Mouse (Mus musculus): Measurements from ENCODE around the gene Spout1. TPM values are rescaled to one million over a fixed set of nuclear protein-coding genes. Genes with fewer than 3 reads are reported as not detected.

Gene Spout1
- 21.7 and 23.4 TPM in 2 replicates for polyA plus RNA-seq (2015; fragmentation: Nextera tagmentation; extraction: Ambion mirVana)

GRCm38 (mm10) chr2:30177700-30178675, at the start of gene Spout1:
Gene Spout1, minus strand, starts transcription at chr2:30178459.
- Histone ChIP-seq H3K4me1 (ENCODE audit: insufficient read depth, low read depth, low read length) (peaks cover 8% of the 10 kb centered on the region; the same call in 1 of the 2 replicates), H3K4me3 (ENCODE audit: low read depth, low read length) (peak within 1 kb of the TSS; percentile 51), H3K27ac (ENCODE audit: low read length) (peak within 1 kb of the TSS; percentile 57), H3K9me3 (ENCODE audit: low read length) (no peaks in the 10 kb centered on the region), H3K9ac (replicated peaks; ENCODE audit: low read depth) (peak within 1 kb of the TSS; percentile 64), H3K36me3 (ENCODE audit: insufficient read depth, low read length) (peaks cover 19% of the 10 kb centered on the region), H3K4me2 (replicated peaks; ENCODE audit: low read depth, low read length) (peak within 1 kb of the TSS; percentile 70), H3K27me3 (replicated peaks; ENCODE audit: insufficient read depth, low read length) (no peaks in the 10 kb centered on the region)
- no peak for TF ChIP-seq EP300 (IDR thresholded peaks at IDR 0.05)
- no peak for TF ChIP-seq CTCF (IDR thresholded peaks at IDR 0.05)
- DNase-seq (ENCODE audit: low spot score) (peak; percentile 99), ATAC-seq (peak; percentile 100)
- 2% methylated on average over 54 of the region's 54 CpGs for WGBS

GRCm38 (mm10) chr2:30216293-30216692, 38.0 kb upstream of the Spout1 start:
- ATAC-seq (no peak), DNase-seq (ENCODE audit: low spot score) (no peak)
- no peak overlapping the region for H3K4me2 ChIP-seq (replicated peaks; ENCODE audit: low read depth, low read length)
- WGBS, result 95% methylated on average over 5 of the region's 5 CpGs
- no peaks in the 10 kb centered on the region for H3K4me1 ChIP-seq (ENCODE audit: insufficient read depth, low read depth, low read length)
- no peak overlapping the region for H3K9ac ChIP-seq (replicated peaks; ENCODE audit: low read depth)
- no peak overlapping the region for H3K27ac ChIP-seq (ENCODE audit: low read length)
- H3K9me3 ChIP-seq (ENCODE audit: low read length), result no peaks in the 10 kb centered on the region
- no peaks in the 10 kb centered on the region for H3K27me3 ChIP-seq (replicated peaks; ENCODE audit: insufficient read depth, low read length)
- H3K4me3 ChIP-seq (ENCODE audit: low read depth, low read length), result no peak overlapping the region
- H3K36me3 ChIP-seq (ENCODE audit: insufficient read depth, low read length), result no peaks in the 10 kb centered on the region
- TF ChIP-seq CTCF (IDR thresholded peaks at IDR 0.05) (no peak), EP300 (IDR thresholded peaks at IDR 0.05) (no peak)

DNA sequence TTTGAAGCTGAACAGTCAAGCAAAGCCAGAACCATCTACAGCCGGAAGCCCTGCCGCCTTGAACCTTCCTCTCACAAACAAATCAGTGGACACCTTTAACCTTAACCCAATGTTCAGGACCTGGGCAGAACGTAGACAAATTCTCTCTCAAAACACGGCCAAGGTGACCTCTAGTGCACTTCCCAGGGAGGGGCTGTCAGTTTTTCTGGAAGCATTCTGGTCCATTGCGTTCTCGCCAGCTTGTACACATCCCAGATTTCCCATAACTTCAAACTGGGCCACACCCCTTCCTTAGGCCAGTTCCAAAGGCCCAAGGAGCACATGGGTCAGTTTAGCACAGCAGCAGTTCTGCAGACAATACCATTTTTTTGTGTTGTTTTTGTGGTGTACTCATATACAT, 37.2 kb upstream of the Spout1 start:
- Histone ChIP-seq H3K9ac (replicated peaks; ENCODE audit: low read depth) (no peak overlapping the region), H3K4me1 (ENCODE audit: insufficient read depth, low read depth, low read length) (no peaks in the 10 kb centered on the region), H3K4me2 (replicated peaks; ENCODE audit: low read depth, low read length) (no peak overlapping the region), H3K4me3 (ENCODE audit: low read depth, low read length) (no peak overlapping the region), H3K36me3 (ENCODE audit: insufficient read depth, low read length) (no peaks in the 10 kb centered on the region), H3K27me3 (replicated peaks; ENCODE audit: insufficient read depth, low read length) (no peaks in the 10 kb centered on the region), H3K9me3 (ENCODE audit: low read length) (no peaks in the 10 kb centered on the region), H3K27ac (ENCODE audit: low read length) (peak overlapping the region; percentile 38; the same call in 1 of the 2 replicates)
- TF ChIP-seq CTCF (IDR thresholded peaks at IDR 0.05), result no peak
- TF ChIP-seq EP300 (IDR thresholded peaks at IDR 0.05), result peak; percentile 64; the same call in 1 of the 2 replicates
- ATAC-seq (peak; percentile 53), DNase-seq (ENCODE audit: low spot score) (peak; percentile 64)
- WGBS, result 48% methylated on average over 6 of the region's 6 CpGs

DNA sequence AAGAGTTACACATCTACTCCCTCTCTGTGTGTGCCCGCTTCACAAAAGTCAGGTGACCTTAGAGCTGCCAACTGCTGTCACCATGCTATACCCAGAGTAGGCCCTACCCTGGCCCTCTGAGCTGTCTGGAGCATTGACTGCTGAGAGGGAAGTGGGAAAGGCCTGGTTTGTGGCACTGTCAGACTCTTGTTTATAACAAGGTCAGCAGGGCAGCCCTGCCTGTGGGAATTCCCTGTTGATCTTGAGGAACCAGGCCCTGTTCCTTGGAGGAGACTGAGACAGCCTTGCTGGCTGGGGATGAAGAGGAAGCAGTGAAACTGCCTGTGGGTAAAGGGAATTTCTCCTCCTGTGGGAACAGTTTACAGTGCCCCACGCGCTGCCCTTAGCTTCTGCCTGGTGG, 36.5 kb upstream of the Spout1 start:
- H3K4me3 ChIP-seq (ENCODE audit: low read depth, low read length), result no peak overlapping the region
- H3K27me3 ChIP-seq (replicated peaks; ENCODE audit: insufficient read depth, low read length), result no peaks in the 10 kb centered on the region
- H3K36me3 ChIP-seq (ENCODE audit: insufficient read depth, low read length), result no peaks in the 10 kb centered on the region
- peak; percentile 18; the same call in 1 of the 2 replicates for ATAC-seq
- peak overlapping the region; percentile 38 for H3K27ac ChIP-seq (ENCODE audit: low read length)
- H3K9me3 ChIP-seq (ENCODE audit: low read length), result no peaks in the 10 kb centered on the region
- H3K4me2 ChIP-seq (replicated peaks; ENCODE audit: low read depth, low read length), result no peak overlapping the region
- WGBS, result 73% methylated on average over 3 of the region's 3 CpGs
- DNase-seq (ENCODE audit: low spot score), result no peak
- no peak overlapping the region for H3K9ac ChIP-seq (replicated peaks; ENCODE audit: low read depth)
- H3K4me1 ChIP-seq (ENCODE audit: insufficient read depth, low read depth, low read length), result no peaks in the 10 kb centered on the region
- TF ChIP-seq CTCF (IDR thresholded peaks at IDR 0.05), result no peak
- no peak for TF ChIP-seq EP300 (IDR thresholded peaks at IDR 0.05)

GRCm38 (mm10) chr2:30212951-30213350, 34.7 kb upstream of the Spout1 start:
- no peaks in the 10 kb centered on the region for H3K4me1 ChIP-seq (ENCODE audit: insufficient read depth, low read depth, low read length)
- DNase-seq (ENCODE audit: low spot score), result peak; percentile 85
- no peak overlapping the region for H3K9ac ChIP-seq (replicated peaks; ENCODE audit: low read depth)
- H3K9me3 ChIP-seq (ENCODE audit: low read length), result no peaks in the 10 kb centered on the region
- H3K4me3 ChIP-seq (ENCODE audit: low read depth, low read length), result no peak overlapping the region
- peak overlapping the region; percentile 43; the same call in 1 of the 2 replicates for H3K27ac ChIP-seq (ENCODE audit: low read length)
- H3K4me2 ChIP-seq (replicated peaks; ENCODE audit: low read depth, low read length), result no peak overlapping the region
- peak; percentile 89 for TF ChIP-seq EP300 (IDR thresholded peaks at IDR 0.05)
- no peak for TF ChIP-seq CTCF (IDR thresholded peaks at IDR 0.05)
- 44% methylated on average over 1 of the region's 1 CpGs for WGBS
- no peaks in the 10 kb centered on the region for H3K27me3 ChIP-seq (replicated peaks; ENCODE audit: insufficient read depth, low read length)
- peak; percentile 83 for ATAC-seq
- H3K36me3 ChIP-seq (ENCODE audit: insufficient read depth, low read length), result no peaks in the 10 kb centered on the region

DNA sequence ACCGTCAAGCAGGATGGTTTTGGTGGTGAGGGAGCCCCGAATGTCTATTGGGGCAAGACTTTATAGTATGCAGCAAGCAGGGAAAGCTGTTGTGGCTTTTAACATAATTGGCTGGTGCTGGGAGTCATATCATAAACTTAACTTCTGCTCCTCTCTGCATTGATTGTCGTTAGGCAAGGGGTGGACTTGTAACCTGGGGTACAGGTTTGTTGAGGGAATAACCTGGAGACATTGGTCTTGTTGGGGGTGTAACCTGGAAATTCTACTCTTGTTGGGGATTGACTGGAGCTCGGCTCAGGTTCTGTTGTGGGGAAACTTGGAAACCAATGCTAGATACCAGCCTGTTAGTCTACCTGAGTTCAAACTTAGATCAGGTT, 33.9 kb upstream of the Spout1 start:
- Histone ChIP-seq H3K4me2 (replicated peaks; ENCODE audit: low read depth, low read length) (no peak overlapping the region), H3K4me3 (ENCODE audit: low read depth, low read length) (no peak overlapping the region), H3K27ac (ENCODE audit: low read length) (no peak overlapping the region), H3K9me3 (ENCODE audit: low read length) (no peaks in the 10 kb centered on the region), H3K36me3 (ENCODE audit: insufficient read depth, low read length) (no peaks in the 10 kb centered on the region), H3K4me1 (ENCODE audit: insufficient read depth, low read depth, low read length) (no peaks in the 10 kb centered on the region), H3K9ac (replicated peaks; ENCODE audit: low read depth) (no peak overlapping the region), H3K27me3 (replicated peaks; ENCODE audit: insufficient read depth, low read length) (no peaks in the 10 kb centered on the region)
- 71% methylated on average over 4 of the region's 4 CpGs for WGBS
- ATAC-seq (no peak), DNase-seq (ENCODE audit: low spot score) (no peak)
- TF ChIP-seq EP300 (IDR thresholded peaks at IDR 0.05) (no peak), CTCF (IDR thresholded peaks at IDR 0.05) (no peak)

Data from lung, postnatal 0 days (tissue).